Mouse (Mus musculus) thymus, postnatal 36 days (tissue): ENCODE measurements around the gene Arl10.
"Not testable (repeated sequence)": the region's sequence is repeated elsewhere in the genome, so short reads cannot be mapped to it uniquely, and the experiment has no call there.

Experiments used
- DNase-seq, 2 experiments: peaks; one replicate each; pipeline ENCODE4 v3.0.0; 2022; ENCODE audit warnings: mixed read lengths in 2 of 2

Arl10 gene

DNA sequence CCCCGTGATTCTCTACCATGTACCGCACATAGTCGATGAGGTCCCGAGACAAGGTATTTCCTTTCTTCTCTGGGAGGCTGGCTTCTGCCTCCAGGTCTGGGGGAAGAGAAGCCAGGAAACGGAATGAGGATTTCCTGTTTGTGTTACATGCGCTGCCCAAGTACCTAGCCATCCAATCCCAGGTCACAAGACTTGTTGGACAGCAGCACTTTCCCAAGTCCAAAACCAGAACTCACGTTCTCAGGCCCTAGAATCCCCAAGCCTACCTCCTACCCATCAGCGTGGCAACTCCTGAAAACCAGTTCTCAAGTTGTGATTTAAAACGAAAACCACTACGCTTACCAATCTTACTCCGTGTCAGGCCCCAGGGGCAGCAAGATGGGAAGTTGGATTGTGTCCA is 11.0 kb downstream of the Arl10 start:
- no peak for DNase-seq

DNA sequence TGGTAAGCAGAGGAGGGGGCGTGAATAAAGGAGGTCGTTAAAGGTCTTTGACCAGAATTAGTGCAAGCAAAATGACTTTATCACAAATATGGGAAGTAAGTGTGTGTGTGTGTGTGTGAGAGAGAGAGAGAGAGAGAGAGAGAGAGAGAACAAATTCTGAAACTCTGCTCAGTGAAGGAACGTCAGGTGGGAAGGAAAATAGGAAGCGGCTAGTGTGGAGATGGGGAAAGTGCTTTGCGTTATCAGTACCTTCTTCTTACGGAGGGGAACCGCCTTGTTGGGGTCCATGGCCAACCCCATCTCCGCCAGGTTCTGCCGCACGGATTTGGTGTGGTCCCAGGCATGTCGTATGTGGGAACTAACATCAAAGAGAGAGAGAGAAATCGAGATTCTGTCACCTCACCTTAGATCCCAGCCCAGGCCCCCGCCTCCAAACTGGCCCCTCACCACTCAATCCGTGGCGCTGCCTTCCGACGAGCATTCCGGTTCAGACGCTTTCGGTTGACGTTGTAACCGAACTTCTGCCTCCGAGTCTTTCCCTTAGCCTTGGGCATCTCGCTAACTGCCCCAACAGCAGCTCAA is 14.7 kb downstream of the Arl10 start:
- no peak for DNase-seq

DNA sequence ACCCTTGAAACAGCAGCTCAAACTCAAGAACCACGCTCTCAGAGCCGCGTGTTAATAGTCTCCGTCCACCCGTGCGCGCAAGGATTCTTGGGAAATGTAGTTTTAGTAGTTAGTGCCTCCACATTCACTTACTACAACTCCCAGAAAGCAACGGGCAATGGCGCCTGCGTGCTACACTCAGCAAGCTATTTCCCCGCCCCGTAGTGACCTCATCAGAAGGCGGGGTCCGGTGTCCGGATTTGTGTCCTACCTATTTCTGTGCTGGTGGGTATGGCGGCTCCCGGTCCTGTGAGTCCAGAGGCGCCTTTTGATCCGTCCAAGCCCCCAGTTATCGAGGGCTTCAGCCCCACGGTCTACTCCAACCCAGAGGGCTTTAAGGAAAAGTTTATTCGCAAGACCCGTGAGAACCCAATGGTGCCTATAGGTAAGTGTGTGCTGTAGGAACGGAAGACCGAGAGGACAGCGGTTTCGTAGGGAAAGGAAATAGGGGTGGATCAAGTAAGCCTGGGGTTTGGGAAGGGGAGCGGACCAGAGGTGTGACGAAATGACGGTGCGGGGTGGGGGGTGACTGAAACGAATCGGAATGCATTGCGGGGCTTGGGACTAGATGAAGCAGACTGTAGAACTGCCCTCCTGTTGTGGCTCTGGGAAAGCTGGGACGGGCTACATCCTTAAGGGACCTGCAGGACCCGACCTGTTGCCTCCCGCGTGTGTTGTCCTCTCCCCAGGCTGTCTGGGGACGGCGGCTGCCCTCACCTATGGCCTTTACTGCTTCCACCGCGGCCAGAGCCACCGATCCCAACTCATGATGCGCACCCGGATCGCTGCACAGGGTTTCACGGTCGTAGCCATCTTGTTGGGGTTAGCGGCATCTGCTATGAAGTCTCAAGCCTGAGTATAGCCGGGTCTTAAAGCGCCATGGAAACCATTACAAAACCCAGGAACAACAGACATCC is 15.5 kb downstream of the Arl10 start, which contains the start of the genes Nop16 and Higd2a:
Nop16 (minus strand) TSS at position 95 of the 956 bp plus-strand sequence.
Higd2a (plus strand) TSS at position 212 of the 956 bp plus-strand sequence.
- peak; percentile 92 to 95 for DNase-seq

DNA sequence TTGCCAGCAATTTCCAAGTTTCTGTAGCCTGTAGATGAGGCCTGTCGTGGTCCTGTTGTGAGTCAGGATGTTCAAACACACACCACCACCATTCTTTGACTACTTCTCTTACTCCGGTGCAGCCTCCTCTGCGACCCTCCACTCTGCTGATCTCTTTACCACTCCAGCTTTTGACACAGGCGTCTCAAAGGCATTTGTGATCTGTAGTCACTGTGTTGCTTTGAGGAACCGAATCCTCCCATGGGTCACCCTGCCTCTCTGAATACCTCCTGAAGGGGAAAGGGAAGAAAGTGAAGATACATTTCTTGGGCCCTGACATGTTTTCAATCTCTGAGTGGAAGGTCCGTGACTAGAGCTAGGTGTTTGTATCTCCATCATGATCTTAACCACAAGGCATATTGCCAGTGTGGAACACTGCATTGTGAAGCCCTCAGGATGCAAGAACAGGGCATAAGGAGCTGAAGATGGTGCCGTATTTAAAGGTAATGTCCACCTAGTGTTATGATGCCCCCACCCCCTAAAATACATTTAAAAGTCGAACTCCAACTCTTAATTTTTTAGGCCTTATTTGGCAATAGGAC is 17.1 kb downstream of the Arl10 start:
- no peak for DNase-seq

DNA sequence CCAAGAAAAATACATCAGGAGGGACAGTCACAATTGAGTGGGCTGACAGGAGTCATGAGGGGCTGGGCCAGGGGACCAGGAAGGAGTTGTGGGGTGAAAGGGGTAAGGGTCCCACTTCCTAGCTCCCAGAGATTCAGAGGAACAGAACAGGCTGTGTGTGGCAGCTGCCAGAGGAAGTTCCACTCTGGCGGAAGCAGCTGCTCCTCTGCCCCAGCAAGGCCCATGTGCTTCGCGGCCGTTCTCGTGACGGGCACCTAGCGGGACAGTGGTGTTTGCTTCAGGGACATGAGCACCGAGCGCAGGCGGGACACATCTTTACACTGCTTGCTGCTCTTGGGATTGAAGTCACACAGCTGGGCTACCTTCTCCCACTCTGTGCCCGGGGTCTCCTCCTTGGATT is 18.8 kb downstream of the Arl10 start:
- no peak for DNase-seq

DNA sequence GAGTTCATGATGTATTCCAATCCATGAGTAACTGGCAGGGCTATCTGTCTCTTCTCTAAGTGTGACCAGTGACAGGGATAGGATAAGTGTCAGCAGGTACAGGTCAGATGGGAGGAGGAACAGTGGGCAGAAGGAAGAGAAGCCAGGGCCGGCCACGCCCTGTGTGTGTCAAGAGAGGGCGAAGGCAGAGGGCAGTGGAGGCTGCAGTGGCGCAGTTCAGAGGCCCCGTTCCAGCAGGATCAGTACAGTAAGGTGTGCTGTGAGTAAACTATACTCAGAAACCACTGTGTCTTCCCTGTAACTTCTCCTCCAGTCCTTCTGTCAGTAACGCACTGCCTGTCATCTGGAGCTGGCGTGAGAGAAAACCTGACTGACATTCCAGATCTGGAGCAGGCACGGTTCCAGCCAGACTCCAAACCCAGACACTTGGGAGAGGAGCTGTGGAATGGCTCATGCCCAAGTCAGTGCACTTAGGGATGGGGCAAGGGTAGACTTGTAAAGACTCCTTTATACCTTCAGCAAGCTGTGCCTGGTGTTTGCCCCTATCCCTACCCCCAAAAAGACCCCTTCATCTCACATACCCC is 21.4 kb downstream of the Arl10 start:
- DNase-seq = no peak

DNA sequence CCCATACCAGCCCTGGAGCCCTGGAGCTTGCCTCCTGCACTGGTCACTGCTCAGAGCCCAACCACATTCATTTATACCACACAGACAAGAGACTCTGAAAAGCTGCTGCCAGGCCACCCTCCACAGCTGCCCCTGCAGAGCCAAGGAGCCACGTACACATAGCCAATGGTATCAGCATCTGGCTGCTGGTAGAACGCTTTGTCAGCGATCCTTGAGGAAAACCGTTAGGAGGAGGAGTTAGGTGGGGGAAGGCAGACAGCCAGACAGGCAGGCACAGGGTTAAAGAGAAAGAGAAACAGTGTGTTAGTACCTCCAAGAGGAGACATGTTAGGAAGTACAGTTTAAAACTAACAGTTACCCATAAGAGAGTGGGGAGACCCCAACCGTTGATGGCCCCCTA is 22.1 kb downstream of the Arl10 start:
- DNase-seq = no peak

DNA sequence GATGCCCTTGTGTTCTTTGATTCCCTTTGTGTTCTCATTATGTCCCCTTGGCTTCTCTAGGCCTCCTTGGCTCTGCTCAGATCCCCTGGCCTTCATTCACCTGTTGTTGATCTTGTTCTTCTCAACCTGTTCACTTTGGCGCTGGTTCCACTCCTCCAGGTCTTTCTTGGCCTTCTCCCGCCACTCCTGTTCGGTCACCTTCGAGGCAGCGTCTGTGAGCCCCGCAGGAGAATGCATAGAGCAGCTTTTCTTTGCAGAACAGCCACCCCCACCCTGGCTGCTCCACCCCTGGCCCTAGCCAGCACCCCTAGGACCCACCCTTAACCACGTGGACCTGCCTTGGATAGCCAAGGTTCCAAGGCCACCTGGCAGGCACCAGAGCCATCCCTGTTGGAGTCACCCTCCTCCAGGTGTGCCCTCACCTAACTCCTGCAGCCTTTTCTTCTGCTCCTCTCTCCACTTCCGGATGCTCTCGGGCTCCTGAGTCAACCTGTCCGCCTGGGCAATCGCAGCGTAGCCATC is 23.9 kb downstream of the Arl10 start:
- DNase-seq = no peak

DNA sequence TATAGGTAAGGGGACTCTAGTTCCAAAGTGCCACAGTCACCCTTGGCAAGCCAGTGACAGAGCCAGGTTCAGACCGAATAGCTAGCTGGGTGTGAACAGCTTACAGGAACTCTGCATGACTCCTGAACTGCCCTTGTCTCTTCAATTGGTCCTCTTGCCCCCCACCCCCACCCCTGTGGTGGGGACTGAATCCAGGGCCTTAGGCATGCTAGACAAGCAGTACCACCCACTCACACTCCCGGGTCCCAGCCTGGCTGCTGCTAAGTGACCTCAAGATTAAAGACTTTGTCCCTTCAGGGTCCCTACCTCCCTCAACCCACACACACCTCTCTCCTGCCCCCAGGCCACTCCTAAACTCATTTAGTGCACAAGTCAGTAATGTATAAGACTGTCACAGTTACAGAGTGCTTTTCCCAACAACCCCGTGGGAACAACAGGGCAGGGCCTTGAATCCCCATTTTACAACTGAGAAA is 27.9 kb downstream of the Arl10 start:
- no peak for DNase-seq

DNA sequence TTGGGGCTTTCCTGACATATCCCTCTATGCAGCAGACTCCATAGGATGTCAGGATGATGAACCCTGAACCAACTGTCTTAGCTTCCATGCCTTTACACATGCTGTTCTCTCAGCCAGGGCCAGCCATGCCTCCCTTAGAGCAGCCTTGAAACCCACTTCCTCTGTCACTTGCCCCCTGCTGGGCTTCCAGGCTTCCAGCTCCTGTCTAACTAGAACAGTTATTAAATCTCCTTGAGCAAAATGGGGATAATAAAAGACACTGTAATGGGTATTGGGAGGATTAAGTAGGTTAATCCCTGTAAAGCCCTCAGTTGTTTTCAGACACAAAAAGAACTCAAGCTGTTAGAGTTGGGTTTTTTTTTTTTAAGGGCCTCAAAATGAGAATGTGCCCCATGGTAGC is 28.7 kb downstream of the Arl10 start:
- DNase-seq = no peak

DNA sequence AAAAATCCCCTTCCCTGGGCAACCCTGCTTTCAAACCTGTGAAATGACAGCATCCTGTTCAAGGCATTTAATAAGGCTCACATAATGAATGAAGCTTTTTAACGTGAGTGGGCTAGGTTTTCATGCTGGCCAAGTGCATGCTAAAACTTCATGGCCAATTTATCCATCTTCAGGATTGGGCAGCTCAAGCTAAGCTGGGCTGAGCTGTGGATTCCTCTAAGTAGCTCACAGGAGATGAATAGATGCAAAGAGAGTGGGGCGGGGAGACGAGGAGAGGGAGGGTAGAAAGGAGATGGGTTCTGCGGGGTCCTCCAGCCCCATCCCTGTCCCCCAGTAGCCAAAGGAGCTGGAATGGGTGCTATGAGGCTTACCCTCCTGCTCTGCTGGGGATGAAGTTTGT is 29.4 kb downstream of the Arl10 start:
- no peak for DNase-seq

DNA sequence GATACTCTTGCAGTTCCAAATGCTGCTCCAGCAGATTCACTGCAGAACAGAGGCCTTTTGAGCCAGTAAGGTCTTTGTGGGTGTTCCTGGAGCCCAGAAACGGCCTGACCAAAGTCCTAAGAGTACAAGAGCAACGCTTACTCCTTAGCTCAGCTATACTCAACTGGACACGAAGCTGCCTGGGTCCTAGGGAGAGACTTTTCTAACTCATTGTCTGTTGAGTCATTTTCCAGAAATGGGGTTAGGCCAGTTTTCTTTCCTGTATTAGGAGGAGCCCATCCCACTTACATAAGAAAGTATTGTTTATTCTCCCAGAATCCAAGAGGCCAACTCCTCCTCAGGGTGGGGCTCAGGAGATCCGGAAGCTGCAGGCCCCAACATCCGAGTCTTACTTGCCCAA is 30.6 kb downstream of the Arl10 start:
- DNase-seq = no peak

DNA sequence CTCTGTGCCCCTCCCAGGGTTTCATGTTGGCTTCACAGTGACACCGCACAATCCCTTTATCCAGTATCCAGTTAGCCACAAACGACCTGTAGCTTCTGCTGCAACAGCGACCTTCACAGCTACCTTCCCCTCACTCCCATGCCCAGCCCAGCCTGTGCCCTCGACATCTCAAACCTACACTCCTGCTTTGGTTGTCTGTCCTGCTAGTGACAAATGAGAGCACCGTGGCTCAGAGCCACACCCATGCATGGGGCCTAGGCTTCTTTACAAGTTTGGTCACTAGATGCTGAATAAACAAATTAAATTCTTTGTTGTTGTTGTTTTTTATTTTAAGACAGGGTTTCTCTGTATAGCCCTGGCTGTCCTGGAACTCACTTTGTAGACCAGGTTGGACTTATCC is 32.4 kb downstream of the Arl10 start:
- DNase-seq = no peak

DNA sequence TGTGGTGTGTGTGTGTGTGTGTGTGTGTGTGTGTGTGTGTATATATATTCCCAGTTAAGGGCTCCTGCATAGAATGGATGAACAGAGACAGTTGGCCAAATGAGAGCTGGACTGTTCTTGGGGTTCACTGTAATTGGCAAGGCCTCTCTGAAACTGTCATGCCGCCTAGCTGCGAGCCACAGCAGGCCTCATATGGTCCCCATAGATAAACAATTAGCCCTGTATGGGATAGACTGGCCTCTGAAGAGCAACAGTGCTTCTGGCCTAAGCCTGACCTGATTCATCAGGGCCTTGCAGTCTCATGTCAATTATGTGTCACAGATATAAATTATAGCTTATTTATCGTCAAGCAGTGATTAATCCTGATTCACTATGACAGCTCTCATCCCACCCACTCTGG is 33.2 kb downstream of the Arl10 start:
- DNase-seq = no peak

DNA sequence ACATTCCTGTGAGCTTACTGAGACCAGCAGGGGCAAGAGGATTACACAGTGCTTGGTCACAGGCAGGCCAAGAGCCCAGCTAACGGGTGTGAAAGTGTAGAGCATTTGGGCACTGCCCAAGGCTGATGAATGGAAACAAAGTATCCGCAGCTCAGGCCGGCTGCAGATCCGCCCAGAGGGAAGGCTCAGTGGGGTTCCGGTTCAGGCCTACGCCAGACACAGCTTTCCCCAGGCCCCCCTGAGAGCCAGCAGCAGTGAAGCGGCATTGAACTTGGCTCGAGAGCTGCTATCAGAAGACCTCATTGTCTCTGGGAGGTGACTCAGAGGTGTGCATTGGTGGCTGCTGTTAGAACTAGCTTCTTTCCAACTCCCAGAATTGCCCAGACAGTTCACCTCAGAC is 33.9 kb downstream of the Arl10 start:
- no peak for DNase-seq

DNA sequence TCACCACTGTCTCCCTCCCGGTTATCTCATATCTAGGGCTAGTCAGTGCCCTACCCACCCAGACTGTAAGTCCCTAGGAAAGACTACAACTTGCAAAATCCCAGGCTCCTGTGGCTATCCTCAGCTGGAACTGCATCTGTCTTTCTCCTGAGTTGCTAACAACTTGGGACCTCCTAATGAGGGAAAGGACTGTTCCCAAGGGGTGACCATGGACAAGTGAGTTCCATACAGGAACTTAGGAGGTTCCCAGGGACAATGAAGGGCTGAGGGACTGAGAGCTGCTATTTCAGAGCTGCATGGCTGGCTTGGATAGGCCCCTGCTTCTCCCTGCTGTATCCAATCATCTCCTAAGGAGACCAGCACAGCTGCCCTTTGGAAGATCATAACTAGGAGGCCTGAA is 34.5 kb downstream of the Arl10 start:
- no peak for DNase-seq

DNA sequence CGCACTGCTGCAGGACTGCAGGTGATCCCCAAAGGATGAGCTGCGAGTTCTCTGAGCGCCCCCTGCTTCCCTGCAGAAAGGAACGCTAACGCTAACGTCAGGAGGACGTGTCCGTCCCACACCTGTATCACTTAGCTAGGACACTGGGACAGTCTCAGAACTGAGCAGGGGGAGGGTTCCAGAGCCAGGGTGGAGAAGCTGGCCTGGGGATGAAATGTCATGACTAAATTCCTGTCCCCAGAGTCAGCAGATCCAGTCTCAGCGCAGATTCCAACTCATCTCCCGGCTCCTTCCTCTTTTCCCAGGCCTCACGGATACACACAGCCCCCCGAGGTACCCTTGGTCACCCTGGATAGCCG is 35.8 kb downstream of the Arl10 start:
- no peak for DNase-seq

DNA sequence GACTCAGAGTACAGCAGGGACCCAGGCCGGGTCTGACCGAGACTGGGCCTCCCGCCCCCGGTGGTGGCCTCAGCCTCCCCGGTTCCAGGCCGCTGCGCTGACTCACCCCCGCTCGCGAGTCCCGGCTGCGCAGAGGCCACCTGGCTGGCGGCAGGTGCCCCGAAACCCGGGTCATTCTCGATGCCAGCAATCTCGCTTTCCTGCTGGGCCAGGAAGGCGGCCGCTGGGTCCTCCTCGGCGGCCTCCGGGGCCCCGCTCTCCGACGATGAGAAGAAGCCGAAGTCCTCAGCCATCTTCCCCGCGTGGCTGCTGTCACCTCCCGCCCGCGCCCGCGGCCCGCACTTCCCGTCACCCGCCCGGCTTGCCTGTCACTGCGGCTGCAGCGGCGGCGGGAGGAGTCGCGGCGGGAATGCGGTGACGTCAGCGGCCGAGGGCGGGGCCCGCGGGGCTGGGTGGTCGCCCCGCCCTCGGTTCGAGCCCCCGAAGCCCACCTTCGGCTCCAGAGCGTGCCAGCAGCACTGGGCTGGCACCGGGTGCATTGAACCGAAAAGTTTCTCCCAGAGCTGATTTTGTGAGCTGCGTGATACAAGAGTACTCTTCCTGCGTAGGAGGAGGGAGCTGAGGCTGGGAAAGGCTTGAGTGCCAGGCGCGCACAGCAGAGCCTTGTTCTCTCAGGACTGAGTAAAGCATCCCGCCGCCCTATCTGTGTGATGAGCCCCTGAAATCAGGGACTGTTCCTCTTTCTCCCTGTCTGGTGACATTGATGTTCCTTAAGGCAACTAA is 36.3 kb downstream of the Arl10 start, which contains the start of gene Cltb:
Cltb (minus strand) TSS at position 373 of the 783 bp plus-strand sequence.
- peak; percentile 88 for DNase-seq

DNA sequence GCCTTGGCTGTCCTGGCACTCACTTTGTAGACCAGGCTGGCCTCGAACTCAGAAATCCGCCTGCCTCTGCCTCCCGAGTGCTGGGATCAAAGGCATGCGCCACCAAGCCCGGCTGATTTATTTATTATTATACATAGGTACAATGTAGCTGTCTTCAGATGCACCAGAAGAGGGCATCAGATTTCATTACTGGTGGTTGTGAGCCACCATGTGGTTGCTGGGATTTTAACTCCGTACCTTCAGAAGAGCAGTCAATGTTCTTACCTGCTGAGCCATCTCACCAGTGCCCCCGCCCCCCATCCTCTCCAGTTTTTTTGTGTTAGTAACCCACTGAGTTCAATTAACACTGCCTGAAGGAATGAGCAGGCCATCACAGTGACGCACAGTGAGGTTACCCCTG is 38.3 kb downstream of the Arl10 start:
- not testable (repeated sequence) for DNase-seq

DNA sequence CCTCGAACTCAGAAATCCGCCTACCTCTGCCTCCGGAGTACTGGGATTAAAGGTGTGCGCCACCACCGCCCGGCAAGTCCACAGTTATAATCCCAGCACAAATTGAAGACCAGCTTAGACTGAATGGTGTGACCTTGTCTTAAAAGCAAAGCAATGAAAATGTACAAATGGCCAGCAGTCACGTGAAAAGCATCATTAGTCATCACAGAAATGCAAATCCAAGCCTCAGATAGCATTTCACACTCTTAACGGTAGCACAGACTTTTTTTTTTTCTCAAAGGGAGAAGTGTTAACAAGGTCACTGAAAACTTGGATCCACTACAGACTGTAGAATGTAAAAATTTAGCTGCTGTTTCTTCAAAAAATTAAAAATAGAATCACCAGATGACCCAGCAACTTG is 41.5 kb downstream of the Arl10 start:
- no peak for DNase-seq

DNA sequence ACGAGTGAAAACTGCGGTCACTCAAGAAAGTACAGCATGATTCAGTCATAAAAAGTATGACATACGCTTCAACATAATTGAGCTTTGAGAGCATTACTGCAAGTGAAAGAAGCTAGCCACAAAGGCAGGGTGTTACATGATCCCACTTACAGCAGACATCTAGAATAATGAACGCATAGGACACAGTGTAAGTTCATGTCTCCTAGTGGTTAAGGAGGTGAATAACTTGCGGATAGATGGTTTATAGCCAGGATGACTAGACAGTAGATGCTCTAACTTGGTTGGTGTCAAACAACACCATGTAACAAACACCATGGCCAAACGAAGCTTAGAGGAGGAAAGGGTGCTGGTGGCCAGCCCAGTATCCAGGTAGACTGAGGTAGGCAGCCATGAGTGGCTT is 42.2 kb downstream of the Arl10 start:
- no peak for DNase-seq
